Mouse (Mus musculus): ENCODE results near the gene Zfp160.
"Not testable (repeated sequence)": the region's sequence is repeated elsewhere in the genome, so short reads cannot be mapped to it uniquely, and the experiment has no call there.

GRCm38 (mm10) chr17:21051341-21051740 is 42.6 kb downstream of the Zfp160 start:
- TF ChIP-seq CTCF (IDR thresholded peaks at IDR 0.05; ENCODE audit: low read depth, low read length); TAL1 (conservative IDR thresholded peaks at IDR 0.05; ENCODE audit: low read depth, low read length); GATA2 (IDR thresholded peaks at IDR 0.05; ENCODE audit: borderline replicate concordance, low read depth, low read length); POLR2AphosphoS5 (IDR thresholded peaks at IDR 0.05; ENCODE audit: insufficient replicate concordance, low read depth, low read length); GATA1 (IDR thresholded peaks at IDR 0.05; ENCODE audit: borderline replicate concordance, low read length): not testable (repeated sequence)

Data from G1E (cell line).